ENCODE assay signal across 9 mouse cellular contexts in the genomic region with DNA sequence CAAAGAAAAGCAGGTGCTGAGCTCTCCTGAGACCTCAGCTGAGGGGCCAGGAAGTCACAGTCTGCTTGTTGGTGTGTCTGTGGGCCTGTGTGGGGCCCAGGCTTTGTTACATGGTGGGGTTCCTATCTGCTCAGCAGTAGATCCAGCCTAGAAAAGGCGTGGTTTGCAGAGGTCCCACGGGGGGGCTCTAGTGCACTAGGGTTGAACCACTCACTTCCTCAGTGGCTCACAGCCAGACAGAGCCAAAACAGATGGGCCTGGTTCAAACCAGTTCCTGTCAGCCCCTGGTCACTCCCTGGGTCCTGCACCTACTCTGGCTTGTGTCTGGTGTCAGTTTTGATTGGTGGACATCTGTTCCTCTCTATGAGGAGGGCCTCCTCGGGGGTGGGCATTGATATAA.
DNase-seq lines count a peak whose midpoint lies in the region; ATAC-seq lines count a peak whose summit lies in the region.
"Had no signal": no experiment of that assay in that cellular context is flagged by ENCODE, and none has a peak within 500 bp of the region (broad histone marks: within the 10 kb centered on the region; RNA-seq: fewer than 3 reads in every experiment).

No protein-coding gene starts in this region.

- 6% methylated on average over 3 of the region's 3 CpGs for WGBS in heart, embryonic 14.5 days
- 11% methylated on average over 3 of the region's 3 CpGs for WGBS in stomach, embryonic 14.5 days

- H3K27me3 ChIP-seq in heart, embryonic 14.5 days (ENCODE audit: control insufficient read depth, insufficient read depth, low read length) = peaks cover 31% of the 10 kb centered on the region
- no peaks in the 10 kb centered on the region for H3K27me3 ChIP-seq in stomach, embryonic 14.5 days (ENCODE audit: control insufficient read depth, insufficient read depth, low read length)

- no peak overlapping the region for H3K9ac ChIP-seq in heart, embryonic 14.5 days (ENCODE audit: low read length)
- no peak overlapping the region for H3K9ac ChIP-seq in stomach, embryonic 14.5 days (replicated peaks; ENCODE audit: low read depth, low read length)
- H3K9ac ChIP-seq: midbrain, embryonic 12.5 days had no signal

- ATAC-seq in common myeloid progenitor, adult 5-6 weeks (replicated peaks; ENCODE audit: low read depth, poor library complexity, severe bottlenecking) = peak; percentile 74
- ATAC-seq in heart, embryonic 14.5 days (ENCODE audit: insufficient number of reproducible peaks, insufficient read depth, low FRiP score, low read depth) = peak; percentile 49
- peak; percentile 83 for ATAC-seq in stomach, embryonic 14.5 days (ENCODE audit: insufficient number of reproducible peaks, insufficient read depth, low FRiP score, low read depth)

- no peak overlapping the region; a peak in 1 of 4 replicates for H3K27ac ChIP-seq in heart, embryonic 14.5 days (replicated peaks in 1 of 2; ENCODE audit: control insufficient read depth in 1 of 2, insufficient read depth in 1 of 2, low read depth in 2 of 2, low read length in 2 of 2)
- no peak overlapping the region for H3K27ac ChIP-seq in stomach, embryonic 14.5 days (ENCODE audit: low read length)
- H3K27ac ChIP-seq: midbrain, embryonic 12.5 days had no signal

- H3K9me3 ChIP-seq in heart, embryonic 14.5 days (ENCODE audit: control insufficient read depth, low read length) = peaks cover 3% of the 10 kb centered on the region
- no peaks in the 10 kb centered on the region for H3K9me3 ChIP-seq in stomach, embryonic 14.5 days (ENCODE audit: control insufficient read depth, low read depth, low read length)

- peaks cover 15 to 16% of the 10 kb centered on the region in 2 experiments for H3K4me1 ChIP-seq in heart, embryonic 14.5 days (ENCODE audit: control insufficient read depth in 2 of 2, insufficient read depth in 2 of 2, low read length in 2 of 2)
- peaks cover 22% of the 10 kb centered on the region for H3K4me1 ChIP-seq in stomach, embryonic 14.5 days (ENCODE audit: control insufficient read depth, insufficient read depth, low read length)

- DNase-seq in ovary, adult 18-20 months (ENCODE audit: low spot score) = peak; percentile 7
- DNase-seq in ovary, postnatal 10 days (ENCODE audit: low spot score) = no peak
- peak; percentile 84 for DNase-seq in kidney, postnatal 10 days
- peak; percentile 74 to 83 for DNase-seq in lung, postnatal 4 days
- DNase-seq in cerebellum, postnatal 4 days (ENCODE audit: low spot score in 2 of 2) = no peak

- H3K36me3 ChIP-seq in heart, embryonic 14.5 days (ENCODE audit: control insufficient read depth, insufficient read depth, low read length) = no peaks in the 10 kb centered on the region
- no peaks in the 10 kb centered on the region for H3K36me3 ChIP-seq in stomach, embryonic 14.5 days (ENCODE audit: control insufficient read depth, insufficient read depth, low read length)
- H3K36me3 ChIP-seq: midbrain, embryonic 12.5 days had no signal

- no peak overlapping the region for H3K4me2 ChIP-seq in heart, embryonic 14.5 days (ENCODE audit: low read length)
- H3K4me2 ChIP-seq in stomach, embryonic 14.5 days (replicated peaks; ENCODE audit: low read depth, low read length) = no peak overlapping the region
- H3K4me2 ChIP-seq: midbrain, embryonic 12.5 days had no signal

- H3K4me3 ChIP-seq in heart, embryonic 14.5 days (ENCODE audit: control insufficient read depth in 1 of 2, insufficient read depth in 1 of 2, low read depth in 1 of 2, low read length in 2 of 2) = no peak overlapping the region
- no peak overlapping the region for H3K4me3 ChIP-seq in stomach, embryonic 14.5 days (ENCODE audit: low read depth, low read length)
- H3K4me3 ChIP-seq: midbrain, embryonic 12.5 days had no signal

Comparison
In these comparisons a context has a peak if more than half of its experiments do, and no peak if none do; other contexts are left out.
1. DNase-seq: peak in ovary, adult 18-20 months (single experiment), kidney, postnatal 10 days (single experiment) and lung, postnatal 4 days (2 of 2); none in ovary, postnatal 10 days (single experiment) and cerebellum, postnatal 4 days (0 of 2).
2. Peak in every context shown above with its lines, with median percentiles within 50 percentile points of each other: ATAC-seq.